Mouse (Mus musculus) liver, embryonic 14 days (tissue): ENCODE results near the gene Angel2. TPM values are rescaled to one million over a fixed set of nuclear protein-coding genes. Genes with fewer than 3 reads are reported as not detected.

Experiments
- polyA plus RNA-seq: library from polyadenylated mRNA; depleted of rRNA; stranded (reverse); fragments of >200 nt; gene quantifications from 2 replicates; pipeline ENCODE4 v1.2.3, GENCODE M21; 2012; rRNA removed

Gene Angel2
- polyA plus RNA-seq: 12.3 and 13.2 TPM in 2 replicates

DNA sequence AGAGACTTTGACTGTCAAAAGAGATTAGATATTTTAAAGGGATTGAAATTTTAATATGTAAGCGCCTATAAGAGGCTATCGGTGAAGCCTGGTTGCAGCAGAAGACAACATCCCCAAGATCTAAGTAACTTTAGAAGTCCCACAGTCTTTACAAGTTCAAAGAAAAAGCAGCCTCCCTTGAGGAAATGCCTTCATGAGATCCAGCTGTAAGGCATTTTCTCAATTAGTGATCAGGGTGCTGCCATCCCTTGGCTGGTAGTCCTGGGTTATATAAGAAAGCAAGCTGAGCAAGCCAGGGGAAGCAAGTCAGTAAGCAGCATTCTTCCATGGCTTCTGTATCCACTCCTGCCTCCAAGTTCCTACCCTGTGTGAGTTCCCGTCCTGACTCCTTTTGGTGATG lies at the start of gene Angel2:
Gene Angel2 (plus strand): TSS at position 301 of the 400 bp plus-strand sequence.

DNA sequence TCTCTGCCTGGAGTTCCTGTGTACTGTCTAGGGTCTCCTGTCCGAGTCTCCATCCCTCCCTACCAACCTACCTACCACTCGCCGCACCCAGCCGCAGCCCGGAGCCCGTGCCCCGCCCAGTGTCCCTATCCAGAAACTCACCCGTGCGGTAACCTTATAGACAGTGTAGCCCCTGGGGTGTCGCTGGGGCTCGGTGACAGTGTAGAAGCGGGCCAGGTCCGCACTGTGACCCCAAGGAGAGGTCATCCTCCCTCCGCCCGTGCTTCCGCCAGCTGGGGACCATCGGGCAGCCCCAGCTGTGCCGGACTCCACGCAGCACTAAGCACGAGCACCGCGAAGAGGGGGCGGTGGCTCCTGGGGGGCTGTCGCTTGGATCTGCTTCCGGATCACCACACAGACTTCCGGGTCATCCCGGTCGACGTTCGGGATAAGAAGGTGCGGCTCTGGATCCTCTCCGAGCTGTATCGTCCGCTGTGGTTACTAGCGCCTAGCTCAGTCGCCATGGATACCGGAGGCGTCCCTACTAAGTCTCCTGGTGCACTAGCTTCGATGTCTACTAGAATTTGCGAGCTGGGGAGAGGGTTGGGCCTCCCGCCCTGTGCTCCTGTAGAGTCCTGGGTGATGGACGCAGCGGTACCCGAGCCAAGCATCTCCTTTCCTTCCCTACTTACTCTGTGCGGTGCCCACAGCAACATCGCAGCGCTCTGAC lies 13.3 kb upstream of the Angel2 start, which contains the start of gene Rps6kc1:
Gene Rps6kc1 (minus strand): TSS at position 356 of the 709 bp plus-strand sequence.

GRCm38 (mm10) chr1:190979100-190979563 lies 54.2 kb downstream of the Angel2 start, which contains the start of gene Vash2:
Gene Vash2 (minus strand): TSS chr1:190979296.

Other genes with a start within 250 kb of the Angel2 start
- 1.8 and 2.7 TPM in 2 replicates for gene Rps6kc1, start 13.3 kb upstream of the Angel2 start, polyA plus RNA-seq
- 0.28 and 0.58 TPM in 2 replicates for gene Vash2, start 54.2 kb downstream of the Angel2 start, polyA plus RNA-seq
- 6.3 and 7.5 TPM in 2 replicates for gene Flvcr1, start 101.0 kb downstream of the Angel2 start, polyA plus RNA-seq
- not detected in 2 replicates for gene Spata45, start 111.5 kb downstream of the Angel2 start, polyA plus RNA-seq
- gene Tatdn3, start 137.8 kb downstream of the Angel2 start, polyA plus RNA-seq: 7.0 and 7.4 TPM in 2 replicates
- 9.7 and 11.7 TPM in 2 replicates for gene Nsl1, start 137.9 kb downstream of the Angel2 start, polyA plus RNA-seq
- 1.7 and 1.9 TPM in 2 replicates for gene Batf3, start 172.7 kb downstream of the Angel2 start, polyA plus RNA-seq
- gene Fam71a, start 239.7 kb downstream of the Angel2 start, polyA plus RNA-seq: not detected in 2 replicates